Mouse (Mus musculus) MEL (cell line): ENCODE results near the gene Slc43a1. TPM values are rescaled to one million over a fixed set of nuclear protein-coding genes. Genes with fewer than 3 reads are reported as not detected.

Experiments
- DNase-seq: peaks from one replicate; pipeline ENCODE4 v3.0.0; 2011; ENCODE audit warnings: low read depth, low spot score
- H3K27ac ChIP-seq: 2 replicates; pipeline ENCODE4 v1.5.1; 2012; ENCODE audit warnings: low read depth, mild to moderate bottlenecking, control low read depth, low read length, moderate library complexity; ENCODE audit not compliant: control insufficient read depth
- H3K27me3 ChIP-seq, 2 experiments: fragments of 150-350 bp in 1 of 2; sonication (generic) in 1 of 2; 2 replicates each; pipeline ENCODE4 v1.6.1; 2012; ENCODE audit warnings: low read length in 2 of 2, mild to moderate bottlenecking in 2 of 2, improper control_type of control experiment in 1 of 2, moderate library complexity in 1 of 2; ENCODE audit not compliant: insufficient read depth in 2 of 2, control insufficient read depth in 1 of 2
- H3K36me3 ChIP-seq, 2 experiments: 2 replicates each; pipeline ENCODE4 v1.6.1; 2012 to 2014; ENCODE audit warnings: low read length in 2 of 2, improper control_type of control experiment in 1 of 2, inconsistent platforms in 1 of 2, mild to moderate bottlenecking in 1 of 2; ENCODE audit not compliant: insufficient read depth in 2 of 2, control insufficient read depth in 1 of 2
- H3K4me1 ChIP-seq, 2 experiments: fragments of 150-350 bp in 1 of 2; sonication (generic) in 1 of 2; 2 replicates each; pipeline ENCODE4 v1.6.1; 2012; ENCODE audit warnings: low read length in 2 of 2, improper control_type of control experiment in 1 of 2, mild to moderate bottlenecking in 1 of 2; ENCODE audit not compliant: insufficient read depth in 2 of 2, control insufficient read depth in 1 of 2
- H3K4me3 ChIP-seq, 2 experiments: fragments of 150-350 bp in 1 of 2; sonication (generic) in 1 of 2; 2 replicates each; pipeline ENCODE4 v1.5.1; 2012; ENCODE audit warnings: low read depth in 2 of 2, low read length in 2 of 2, mild to moderate bottlenecking in 2 of 2, moderate library complexity in 2 of 2, control low read depth in 1 of 2, improper control_type of control experiment in 1 of 2; ENCODE audit not compliant: control insufficient read depth in 1 of 2, insufficient read depth in 1 of 2
- H3K79me2 ChIP-seq: 2 replicates; pipeline ENCODE4 v1.6.1; 2012; ENCODE audit warnings: mild to moderate bottlenecking, low read length, moderate library complexity; ENCODE audit not compliant: control insufficient read depth, poor library complexity, insufficient read depth
- H3K9ac ChIP-seq: 2 replicates; pipeline ENCODE4 v1.6.1; 2012; ENCODE audit warnings: low read depth, mild to moderate bottlenecking, control low read depth, low read length, moderate library complexity; ENCODE audit not compliant: control insufficient read depth, poor library complexity, severe bottlenecking
- H3K9me3 ChIP-seq: fragments of 150-350 bp; sonication (generic); replicated peaks from 2 replicates; pipeline ENCODE4 v1.6.1; 2012; ENCODE audit warnings: mild to moderate bottlenecking, low read length, improper control_type of control experiment, moderate library complexity; ENCODE audit not compliant: insufficient read depth
- CHD1 ChIP-seq: IDR thresholded peaks from 2 replicates; pipeline ENCODE4 v1.6.1; 2012; ENCODE audit warnings: low read depth, mild to moderate bottlenecking, inconsistent platforms, low read length, improper control_type of control experiment
- CHD2 ChIP-seq: IDR thresholded peaks from 2 replicates; pipeline ENCODE4 v1.6.1; 2011; ENCODE audit warnings: low read length, improper control_type of control experiment
- CTCF ChIP-seq, 3 experiments: IDR thresholded peaks in 2 of 3; conservative IDR thresholded peaks in 1 of 3; 2 replicates each; pipeline ENCODE4 v1.5.1; 2011 to 2012; ENCODE audit warnings: low read length in 3 of 3, low read depth in 2 of 3, mild to moderate bottlenecking in 2 of 3, improper control_type of control experiment in 1 of 3, inconsistent platforms in 1 of 3, mixed read lengths in 1 of 3, moderate library complexity in 1 of 3; ENCODE audit not compliant: control insufficient read depth in 1 of 3, insufficient read depth in 1 of 3, poor library complexity in 1 of 3, severe bottlenecking in 1 of 3
- EP300 ChIP-seq, 2 experiments: IDR thresholded peaks; 2 replicates each; pipeline ENCODE4 v1.6.1; 2011; ENCODE audit warnings: improper control_type of control experiment in 2 of 2, low read length in 2 of 2, low read depth in 1 of 2, mild to moderate bottlenecking in 1 of 2
- ETS1 ChIP-seq: IDR thresholded peaks from 2 replicates; pipeline ENCODE4 v1.6.1; 2012; ENCODE audit warnings: low read depth, mild to moderate bottlenecking, inconsistent platforms, low read length, improper control_type of control experiment, moderate library complexity
- GABPA ChIP-seq: IDR thresholded peaks from 2 replicates; pipeline ENCODE4 v1.6.1; 2012; ENCODE audit warnings: low read depth, mild to moderate bottlenecking, inconsistent platforms, low read length, improper control_type of control experiment, moderate library complexity
- MAFK ChIP-seq: IDR thresholded peaks from 2 replicates; pipeline ENCODE4 v1.6.1; 2011; ENCODE audit warnings: low read depth, mild to moderate bottlenecking, low read length, improper control_type of control experiment, borderline replicate concordance
- MAX ChIP-seq: IDR thresholded peaks from 2 replicates; pipeline ENCODE4 v1.6.1; 2011; ENCODE audit warnings: low read length, improper control_type of control experiment
- MAZ ChIP-seq: IDR thresholded peaks from 2 replicates; pipeline ENCODE4 v1.6.1; 2012; ENCODE audit warnings: low read depth, mild to moderate bottlenecking, inconsistent platforms, low read length, improper control_type of control experiment
- MEF2A ChIP-seq: IDR thresholded peaks from 2 replicates; pipeline ENCODE4 v1.6.1; 2014; ENCODE audit warnings: low read depth, mild to moderate bottlenecking, inconsistent platforms, low read length, improper control_type of control experiment; ENCODE audit not compliant: poor library complexity, insufficient replicate concordance, severe bottlenecking; ENCODE audit errors: extremely low read depth
- MXI1 ChIP-seq: IDR thresholded peaks from 2 replicates; pipeline ENCODE4 v1.6.1; 2011; ENCODE audit warnings: mild to moderate bottlenecking, low read depth, low read length, improper control_type of control experiment
- MYB ChIP-seq: IDR thresholded peaks from 2 replicates; pipeline ENCODE4 v1.6.1; 2011; ENCODE audit warnings: mild to moderate bottlenecking, low read depth, low read length, improper control_type of control experiment
- MYC ChIP-seq: IDR thresholded peaks from 2 replicates; pipeline ENCODE4 v1.6.1; 2011; ENCODE audit warnings: low read depth, mild to moderate bottlenecking, low read length, improper control_type of control experiment, moderate library complexity
- NELFE ChIP-seq: IDR thresholded peaks from 2 replicates; pipeline ENCODE4 v1.6.1; 2011; ENCODE audit warnings: low read depth, low read length, improper control_type of control experiment
- POLR2AphosphoS2 ChIP-seq: IDR thresholded peaks from 2 replicates; pipeline ENCODE4 v1.6.1; 2011; ENCODE audit warnings: low read length, improper control_type of control experiment
- POLR2AphosphoS5 ChIP-seq: IDR thresholded peaks from 2 replicates; pipeline ENCODE4 v1.6.1; 2012; ENCODE audit warnings: low read depth, borderline replicate concordance, mild to moderate bottlenecking, inconsistent platforms, low read length, moderate library complexity, mixed read lengths
- RAD21 ChIP-seq: IDR thresholded peaks from 2 replicates; pipeline ENCODE4 v1.6.1; 2011; ENCODE audit warnings: mild to moderate bottlenecking, low read depth, low read length, improper control_type of control experiment
- RCOR1 ChIP-seq: IDR thresholded peaks from 2 replicates; pipeline ENCODE4 v1.6.1; 2012; ENCODE audit warnings: low read depth, mild to moderate bottlenecking, inconsistent platforms, low read length, improper control_type of control experiment
- SMC3 ChIP-seq: IDR thresholded peaks from 2 replicates; pipeline ENCODE4 v1.6.1; 2011; ENCODE audit warnings: low read depth, low read length, improper control_type of control experiment
- UBTF ChIP-seq: IDR thresholded peaks from 2 replicates; pipeline ENCODE4 v1.6.1; 2012; ENCODE audit warnings: low read depth, mild to moderate bottlenecking, inconsistent platforms, low read length, improper control_type of control experiment, moderate library complexity, borderline replicate concordance; ENCODE audit not compliant: insufficient read depth
- USF2 ChIP-seq, 2 experiments: IDR thresholded peaks; 2 replicates each; pipeline ENCODE4 v1.6.1; 2011 to 2012; ENCODE audit warnings: improper control_type of control experiment in 2 of 2, low read length in 2 of 2, borderline replicate concordance in 1 of 2, inconsistent platforms in 1 of 2, low read depth in 1 of 2, mild to moderate bottlenecking in 1 of 2; ENCODE audit not compliant: insufficient read depth in 1 of 2
- ZC3H11A ChIP-seq: IDR thresholded peaks from 2 replicates; pipeline ENCODE4 v1.6.1; 2012; ENCODE audit warnings: low read depth, mild to moderate bottlenecking, inconsistent platforms, low read length, improper control_type of control experiment
- polyA plus RNA-seq, 2 experiments: library from polyadenylated mRNA; stranded (reverse) in 1 of 2; unstranded in 1 of 2; fragments of >175 nt in 1 of 2; fragments of >200 nt in 1 of 2; gene quantifications; 2 replicates each; pipeline versions ENCODE4 v1.2.1 to v1.2.4; 2012; ENCODE audit warnings: low replicate concordance in 2 of 2, low read depth in 1 of 2; ENCODE audit not compliant: insufficient read length in 2 of 2, insufficient read depth in 1 of 2, missing spikeins in 1 of 2
- total RNA-seq: library from RNA; depleted of rRNA; stranded (reverse); fragments of 300-350 nt; gene quantifications from 2 replicates; pipeline ENCODE4 v1.2.3, GENCODE M21; 2012

Gene Slc43a1
- total and polyA plus RNA-seq, 3 experiments, result 69.8 to 131 (median 108) TPM

- Histone ChIP-seq H3K27me3 (no peaks in the 10 kb centered on the region), H3K27ac (no peak overlapping the region), H3K4me3 (no peak overlapping the region)
- DNase-seq, result no peak
- TF ChIP-seq RAD21 (no peak), UBTF (no peak), USF2 (IDR thresholded peaks at IDR 0.05; ENCODE audit: borderline replicate concordance in 1 of 2, insufficient read depth in 1 of 2, low read depth in 1 of 2, low read length in 2 of 2) (no peak), MAFK (no peak), NELFE (no peak), RCOR1 (no peak), ZC3H11A (no peak), MXI1 (no peak), EP300 (IDR thresholded peaks at IDR 0.05; ENCODE audit: low read depth in 1 of 2, low read length in 2 of 2) (no peak), GABPA (no peak), POLR2AphosphoS2 (no peak), MAZ (no peak), CHD2 (no peak), MAX (no peak), SMC3 (no peak), MYB (no peak)
- TF ChIP-seq, all 39 proteins: peak for 0
- Histone ChIP-seq H3K9me3 (no peaks in the 10 kb centered on the region), H3K79me2 (no peaks in the 10 kb centered on the region), H3K4me1 (peaks cover 11 to 33% of the 10 kb centered on the region in 2 experiments), H3K9ac (no peak overlapping the region), H3K36me3 (peaks cover 0 to 19% of the 10 kb centered on the region in 2 experiments; a peak in 2 of 4 replicates)
These were observed 33.6 kb downstream of the Slc43a1 start for GRCm38 (mm10) chr2:84872105-84872716.

GRCm38 (mm10) chr2:84875842-84876241 lies 37.2 kb downstream of the Slc43a1 start:
- Histone ChIP-seq H3K4me3 (no peak overlapping the region), H3K27ac (no peak overlapping the region), H3K9me3 (no peaks in the 10 kb centered on the region), H3K9ac (no peak overlapping the region), H3K36me3 (no peaks in the 10 kb centered on the region), H3K79me2 (no peaks in the 10 kb centered on the region), H3K27me3 (no peaks in the 10 kb centered on the region), H3K4me1 (0 out of 4 replicates have a peak, but pooled peaks cover 0 to 2% of the 10 kb centered on the region in 2 experiments)
- TF ChIP-seq CTCF (IDR thresholded peaks at IDR 0.05 in 2 of 3, conservative IDR thresholded peaks at IDR 0.05 in 1 of 3; ENCODE audit: control insufficient read depth in 1 of 3, insufficient read depth in 1 of 3, low read depth in 2 of 3, low read length in 3 of 3, poor library complexity in 1 of 3, severe bottlenecking in 1 of 3), result no peak
- no peak for TF ChIP-seq CHD2
- no peak for TF ChIP-seq SMC3
- TF ChIP-seq MYC, result no peak
- TF ChIP-seq ETS1, result no peak
- no peak for TF ChIP-seq POLR2AphosphoS5
- TF ChIP-seq MEF2A, result no peak
- TF ChIP-seq CHD1, result no peak
- no peak for DNase-seq
